9 mouse cellular contexts compared by ENCODE assay signal in genomic region chr17:28575244-28576125, GRCm38 (mm10). TPM values are rescaled to one million over a fixed set of nuclear protein-coding genes. Genes with fewer than 3 reads are reported as not detected.
A peak's percentile ranks its signal among the peaks of the same experiment; 100 is the strongest.
DNase-seq lines count a peak whose midpoint lies in the region; ATAC-seq and TF ChIP-seq lines count a peak whose summit lies in the region.
"Had no signal": no experiment of that assay in that cellular context is flagged by ENCODE, and none has a peak within 500 bp of the region (broad histone marks: within the 10 kb centered on the region; RNA-seq: fewer than 3 reads in every experiment).

Lhfpl5 (plus strand) TSS chr17:28575641.

- peak; percentile 29 for DNase-seq in ovary, postnatal 10 days (ENCODE audit: low spot score)
- DNase-seq in ovary, adult 18-20 months (ENCODE audit: low spot score) = no peak
- peak; percentile 77 for DNase-seq in brain, embryonic 14.5 days (ENCODE audit: low read depth)
- peak; percentile 77 for DNase-seq in forebrain, embryonic 10.5 days (ENCODE audit: extremely low spot score, low spot score)
- DNase-seq in hindbrain, postnatal 0 days (ENCODE audit: low spot score) = peak; percentile 80
- DNase-seq in layer of hippocampus, adult 8-10 months (ENCODE audit: low spot score in 2 of 2) = no peak

- no peak within 1 kb of the TSS for H3K27ac ChIP-seq in forebrain, embryonic 10.5 days
- no peak within 1 kb of the TSS for H3K27ac ChIP-seq in hindbrain, postnatal 0 days
- H3K27ac ChIP-seq in stomach, embryonic 14.5 days (ENCODE audit: low read length) = no peak within 1 kb of the TSS

- H3K36me3 ChIP-seq in forebrain, embryonic 10.5 days (replicated peaks) = no peaks in the 10 kb centered on the region
- no peaks in the 10 kb centered on the region for H3K36me3 ChIP-seq in hindbrain, postnatal 0 days (ENCODE audit: insufficient read depth, low read length)
- no peaks in the 10 kb centered on the region for H3K36me3 ChIP-seq in stomach, embryonic 14.5 days (ENCODE audit: control insufficient read depth, insufficient read depth, low read length)

- WGBS in forebrain, embryonic 10.5 days = 15% methylated on average over 50 of the region's 50 CpGs
- WGBS in hindbrain, postnatal 0 days = 13% methylated on average over 47 of the region's 50 CpGs
- WGBS in stomach, embryonic 14.5 days = 15% methylated on average over 49 of the region's 50 CpGs

- TF ChIP-seq POLR2A in brain, embryonic 14.5 days (IDR thresholded peaks at IDR 0.05; ENCODE audit: borderline replicate concordance, extremely low read depth, insufficient read depth, insufficient read length, poor library complexity, severe bottlenecking) = no peak

- H3K4me1 ChIP-seq in forebrain, embryonic 10.5 days = peaks cover 15% of the 10 kb centered on the region
- H3K4me1 ChIP-seq in hindbrain, postnatal 0 days (ENCODE audit: insufficient read depth, low read length) = peaks cover 11% of the 10 kb centered on the region
- H3K4me1 ChIP-seq in stomach, embryonic 14.5 days (ENCODE audit: control insufficient read depth, insufficient read depth, low read length) = 0 out of 2 replicates have a peak, but pooled peaks cover 7% of the 10 kb centered on the region

- peak; percentile 87 for ATAC-seq in hindbrain, postnatal 0 days
- peak; percentile 52; the same call in 1 of the 2 replicates for ATAC-seq in megakaryocyte, adult 5-6 weeks (ENCODE audit: poor library complexity, severe bottlenecking)
- peak; percentile 65; the same call in 1 of the 2 replicates for ATAC-seq in stomach, embryonic 14.5 days (ENCODE audit: insufficient number of reproducible peaks, insufficient read depth, low FRiP score, low read depth)

- peak within 1 kb of the TSS; percentile 46 for H3K4me3 ChIP-seq in forebrain, embryonic 10.5 days
- peak within 1 kb of the TSS; percentile 40 for H3K4me3 ChIP-seq in hindbrain, postnatal 0 days (ENCODE audit: low read length)
- peak within 1 kb of the TSS; percentile 17; the same call in 1 of the 2 replicates for H3K4me3 ChIP-seq in stomach, embryonic 14.5 days (ENCODE audit: low read depth, low read length)
- H3K4me3 ChIP-seq: erythroblast, embryonic 14.5 days had no signal

- no peak for TF ChIP-seq CTCF in brain, embryonic 14.5 days (IDR thresholded peaks at IDR 0.05; ENCODE audit: borderline replicate concordance, extremely low read depth, insufficient read depth, insufficient read length)
- TF ChIP-seq CTCF in hindbrain, postnatal 0 days (IDR thresholded peaks at IDR 0.05; ENCODE audit: low read depth) = peak; percentile 23; the same call in 1 of the 2 replicates

- peak within 1 kb of the TSS; percentile 51 for H3K9ac ChIP-seq in hindbrain, postnatal 0 days (replicated peaks; ENCODE audit: low read length)
- no peak within 1 kb of the TSS for H3K9ac ChIP-seq in stomach, embryonic 14.5 days (replicated peaks; ENCODE audit: low read depth, low read length)

- no peaks in the 10 kb centered on the region for H3K9me3 ChIP-seq in forebrain, embryonic 10.5 days
- no peaks in the 10 kb centered on the region for H3K9me3 ChIP-seq in hindbrain, postnatal 0 days (ENCODE audit: low read length)
- no peaks in the 10 kb centered on the region for H3K9me3 ChIP-seq in stomach, embryonic 14.5 days (ENCODE audit: control insufficient read depth, low read depth, low read length)

- peaks cover 5% of the 10 kb centered on the region; the same call in 1 of the 2 replicates for H3K27me3 ChIP-seq in forebrain, embryonic 10.5 days (ENCODE audit: poor library complexity, severe bottlenecking)
- no peaks in the 10 kb centered on the region for H3K27me3 ChIP-seq in hindbrain, postnatal 0 days (ENCODE audit: insufficient read depth, low read length)
- H3K27me3 ChIP-seq in stomach, embryonic 14.5 days (ENCODE audit: control insufficient read depth, insufficient read depth, low read length) = no peaks in the 10 kb centered on the region

- H3K4me2 ChIP-seq in hindbrain, postnatal 0 days (ENCODE audit: low read depth, low read length) = peak within 1 kb of the TSS; percentile 65
- H3K4me2 ChIP-seq in stomach, embryonic 14.5 days (replicated peaks; ENCODE audit: low read depth, low read length) = peak within 1 kb of the TSS; percentile 37

RNA-seq across cellular contexts. Expression of gene Lhfpl5, which starts in this region (rescaled TPM):
- 5.9 and 6.4 TPM in 2 replicates for polyA plus RNA-seq in brain, embryonic 14.5 days (2012; rRNA removed)
- 0.41 and 0.45 TPM in 2 replicates for polyA plus RNA-seq in forebrain, embryonic 10.5 days (2016; fragmentation: Nextera tagmentation; extraction: Ambion mirVana)
- 26.6 and 42.3 TPM in 2 replicates for total RNA-seq in hindbrain, postnatal 0 days (2014; rRNA removed)
- 27.3 and 29.7 TPM in 2 replicates for polyA plus RNA-seq in hindbrain, postnatal 0 days (2015; fragmentation: Nextera tagmentation; extraction: Ambion mirVana)
- not detected in 2 replicates for total RNA-seq in megakaryocyte, adult 5-6 weeks (2015)
- total RNA-seq in megakaryocyte, adult 5-6 weeks (2017) = not detected in 2 replicates
- 1.5 TPM in 2 replicates for polyA plus RNA-seq in stomach, embryonic 14.5 days (2014; fragmentation: Nextera tagmentation; extraction: Ambion mirVana)
- total RNA-seq in layer of hippocampus, adult 8-10 months (2022) = 1 to 10 TPM; 3.5 to 5.3 (median 4.2) TPM
- polyA plus RNA-seq: erythroblast, embryonic 14.5 days had no signal

Comparison
In these comparisons a context has a peak if more than half of its experiments do, and no peak if none do; other contexts are left out.
1. RNA of gene Lhfpl5 (total RNA-seq): 26.6 to 42.3 TPM in hindbrain, postnatal 0 days and 3.5 to 5.3 TPM in layer of hippocampus, adult 8-10 months; not detected in megakaryocyte, adult 5-6 weeks; every median in the first group is over 4 times any median in the second.
2. DNase-seq: peak in ovary, postnatal 10 days (single experiment), brain, embryonic 14.5 days (single experiment) and hindbrain, postnatal 0 days (single experiment); none in ovary, adult 18-20 months (single experiment) and layer of hippocampus, adult 8-10 months (0 of 2).
3. Peak in DNase-seq and H3K4me3 ChIP-seq in forebrain, embryonic 10.5 days; RNA of the gene not detected or under 1 TPM.
4. Peak in ATAC-seq in megakaryocyte, adult 5-6 weeks; RNA of the gene not detected or under 1 TPM.
5. Peak in every context shown above with its lines, with median percentiles within 50 percentile points of each other: H3K4me3 ChIP-seq and ATAC-seq.